Mouse (Mus musculus) CH12.LX (cell line): ENCODE results near the gene Sdsl.

Source experiments
- CHD2 ChIP-seq: IDR thresholded peaks from 2 replicates; pipeline ENCODE4 v1.6.1; 2011; ENCODE audit warnings: low read length, improper control_type of control experiment
- CTCF ChIP-seq, 2 experiments: IDR thresholded peaks in 1 of 2; conservative IDR thresholded peaks in 1 of 2; 2 replicates each; pipeline ENCODE4 v1.5.1; 2011 to 2012; ENCODE audit warnings: low read depth in 2 of 2, low read length in 2 of 2, improper control_type of control experiment in 1 of 2, inconsistent platforms in 1 of 2, mild to moderate bottlenecking in 1 of 2, moderate library complexity in 1 of 2
- EP300 ChIP-seq: IDR thresholded peaks from 2 replicates; pipeline ENCODE4 v1.6.1; 2011; ENCODE audit warnings: low read length, improper control_type of control experiment
- GABPA ChIP-seq: IDR thresholded peaks from 2 replicates; pipeline ENCODE4 v1.6.1; 2012; ENCODE audit warnings: low read depth, low read length, improper control_type of control experiment, inconsistent platforms; ENCODE audit not compliant: insufficient replicate concordance
- HCFC1 ChIP-seq: IDR thresholded peaks from 2 replicates; pipeline ENCODE4 v1.6.1; 2012; ENCODE audit warnings: low read depth, mild to moderate bottlenecking, inconsistent platforms, low read length, improper control_type of control experiment
- PAX5 ChIP-seq: IDR thresholded peaks from 2 replicates; pipeline ENCODE4 v1.6.1; 2012; ENCODE audit warnings: low read length, inconsistent platforms, mixed read lengths
- POLR2A ChIP-seq: IDR thresholded peaks from 2 replicates; pipeline ENCODE4 v1.6.1; 2011; ENCODE audit warnings: low read depth, mild to moderate bottlenecking, improper control_type of control experiment, low read length
- POLR2AphosphoS2 ChIP-seq: IDR thresholded peaks from 2 replicates; pipeline ENCODE4 v1.6.1; 2011; ENCODE audit warnings: low read depth, low read length, improper control_type of control experiment
- TBP ChIP-seq: conservative IDR thresholded peaks from 2 replicates; pipeline ENCODE4 v1.6.1; 2011; ENCODE audit warnings: low read depth, low read length, improper control_type of control experiment
- UBTF ChIP-seq: IDR thresholded peaks from 2 replicates; pipeline ENCODE4 v1.6.1; 2012; ENCODE audit warnings: low read depth, mild to moderate bottlenecking, inconsistent platforms, low read length, improper control_type of control experiment, moderate library complexity
- USF1 ChIP-seq: IDR thresholded peaks from 2 replicates; pipeline ENCODE4 v1.6.1; 2014; ENCODE audit warnings: low read depth, mild to moderate bottlenecking, inconsistent platforms, low read length, improper control_type of control experiment
- ZNF384 ChIP-seq: IDR thresholded peaks from 2 replicates; pipeline ENCODE4 v1.6.1; 2012; ENCODE audit warnings: low read depth, low read length, improper control_type of control experiment, inconsistent platforms

DNA sequence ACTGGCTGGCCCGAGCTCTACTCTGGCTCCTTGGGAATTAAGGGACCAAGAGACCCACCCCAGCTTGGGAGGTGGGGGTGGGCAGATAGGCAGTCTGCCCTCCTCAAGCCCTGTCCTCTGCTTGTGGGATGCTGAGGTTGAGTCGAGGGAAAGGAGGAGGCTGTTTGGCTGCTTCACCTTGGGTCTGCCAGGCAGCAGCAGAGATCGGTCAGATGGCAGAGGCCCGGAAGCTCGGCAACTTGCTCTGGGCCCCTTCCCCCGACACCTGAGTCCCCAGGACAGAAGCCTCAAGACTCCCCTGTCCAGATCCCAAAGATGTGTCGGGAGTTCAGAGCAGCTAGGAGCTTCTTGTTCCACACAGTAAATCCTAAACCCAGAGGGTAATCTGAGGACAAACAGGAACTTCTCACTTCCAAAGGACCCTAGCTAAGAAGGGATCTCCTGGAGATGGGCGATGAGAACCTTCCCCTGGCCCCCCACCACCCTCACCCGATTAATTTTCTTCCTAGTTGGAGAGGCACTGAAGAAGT is 40.1 kb downstream of the Sdsl start:
- TF ChIP-seq UBTF (no peak), CTCF (conservative IDR thresholded peaks at IDR 0.05 in 1 of 2, IDR thresholded peaks at IDR 0.05 in 1 of 2; ENCODE audit: low read depth in 2 of 2, low read length in 2 of 2) (no peak), CHD2 (no peak), GABPA (no peak), POLR2AphosphoS2 (no peak), HCFC1 (no peak), USF1 (no peak), POLR2A (no peak), ZNF384 (no peak), TBP (no peak), EP300 (no peak), PAX5 (no peak)
